Mouse (Mus musculus) kidney, postnatal 0 days (tissue): ENCODE results near the gene Tsen54. TPM values are rescaled to one million over a fixed set of nuclear protein-coding genes. Genes with fewer than 3 reads are reported as not detected.
"Not testable (repeated sequence)": the region's sequence is repeated elsewhere in the genome, so short reads cannot be mapped to it uniquely, and the experiment has no call there.

ENCODE experiments used
- ATAC-seq: fragments of 200-750 bp; cut with Nextera tagmentation; replicated peaks from 2 replicates; pipeline ENCODE4 v1.8.0; 2017; ENCODE audit warnings: low read depth, moderate number of reproducible peaks, moderate TSS enrichment, moderate library complexity; ENCODE audit not compliant: low FRiP score
- DNase-seq: peaks from one replicate; pipeline ENCODE4 v3.0.0-alpha.2; 2016; ENCODE audit warnings: low spot score
- H3K27ac ChIP-seq: fragments of 300-500 bp; sonication (generic); 2 replicates; pipeline ENCODE4 v1.5.1; 2014; ENCODE audit warnings: mild to moderate bottlenecking
- H3K27me3 ChIP-seq: fragments of 300-500 bp; sonication (generic); 2 replicates; pipeline ENCODE4 v1.6.1; 2014; ENCODE audit warnings: low read length, mixed read lengths; ENCODE audit not compliant: insufficient read depth
- H3K36me3 ChIP-seq: fragments of 300-500 bp; sonication (generic); 2 replicates; pipeline ENCODE4 v1.6.1; 2014; ENCODE audit warnings: low read length, mixed read lengths; ENCODE audit not compliant: insufficient read depth
- H3K4me1 ChIP-seq: fragments of 300-500 bp; sonication (generic); replicated peaks from 2 replicates; pipeline ENCODE4 v1.6.1; 2014; ENCODE audit warnings: antibody characterized with exemption, low read length, mixed read lengths; ENCODE audit not compliant: insufficient read depth
- H3K4me2 ChIP-seq: fragments of 300-500 bp; sonication (generic); 2 replicates; pipeline ENCODE4 v1.6.1; 2014; ENCODE audit warnings: mild to moderate bottlenecking, low read length, moderate library complexity, mixed read lengths
- H3K4me3 ChIP-seq: fragments of 300-500 bp; sonication (generic); replicated peaks from 2 replicates; pipeline ENCODE4 v1.5.1; 2014; ENCODE audit warnings: low read depth, low read length
- H3K9ac ChIP-seq: fragments of 300-500 bp; sonication (generic); 2 replicates; pipeline ENCODE4 v1.6.1; 2014; ENCODE audit warnings: low read depth, low read length
- H3K9me3 ChIP-seq: fragments of 300-500 bp; sonication (generic); replicated peaks from 2 replicates; pipeline ENCODE4 v1.6.1; 2016; ENCODE audit warnings: low read length, inconsistent platforms, mixed read lengths
- CTCF ChIP-seq: IDR thresholded peaks from 2 replicates; pipeline ENCODE4 v1.5.1; 2016; ENCODE audit warnings: antibody characterized with exemption, low read depth, mild to moderate bottlenecking, moderate library complexity
- WGBS: fragments of 180-500 bp; shearing (Covaris S2); extraction: QIAGEN DNeasy Blood & Tissue Kit; methylation state at CpG from one replicate; pipeline ENCODE4 v1.1.7; 2014; 5-methylcytosine and 5-hydroxymethylcytosine counted together
- polyA plus RNA-seq: library from polyadenylated mRNA; unstranded; fragments of >200 nt; fragmentation: Nextera tagmentation; extraction: Ambion mirVana; gene quantifications from 2 replicates; pipeline ENCODE4 v1.2.1, GENCODE M21; 2015

Gene Tsen54
- polyA plus RNA-seq, 1 experiment from 2014 or later = 34.7 TPM

- Histone ChIP-seq H3K9ac (no peak overlapping the region), H3K27me3 (no peaks in the 10 kb centered on the region), H3K36me3 (peaks cover 17% of the 10 kb centered on the region), H3K4me1 (peaks cover 33% of the 10 kb centered on the region), H3K4me3 (no peak overlapping the region), H3K9me3 (no peaks in the 10 kb centered on the region), H3K4me2 (0 out of 2 replicates have a peak overlapping the region, but pooled peaks have one; percentile 7), H3K27ac (peak overlapping the region; percentile 88)
- peak; percentile 61 for DNase-seq
- ATAC-seq = peak; percentile 86
- WGBS = 65% methylated on average over 5 of the region's 5 CpGs
- TF ChIP-seq CTCF = no peak
Measured at GRCm38 (mm10) chr11:115843891-115844239, 29.3 kb downstream of the Tsen54 start.

GRCm38 (mm10) chr11:115844240-115844639 is 29.7 kb downstream of the Tsen54 start:
- H3K9ac ChIP-seq = no peak overlapping the region
- H3K4me3 ChIP-seq = no peak overlapping the region
- peak overlapping the region; percentile 88 for H3K27ac ChIP-seq
- no peaks in the 10 kb centered on the region for H3K9me3 ChIP-seq
- peaks cover 19% of the 10 kb centered on the region for H3K36me3 ChIP-seq
- 0 out of 2 replicates have a peak overlapping the region, but pooled peaks have one; percentile 7 for H3K4me2 ChIP-seq
- TF ChIP-seq CTCF = no peak
- ATAC-seq (peak; percentile 80), DNase-seq (no peak)
- WGBS = 43% methylated on average over 8 of the region's 8 CpGs
- no peaks in the 10 kb centered on the region for H3K27me3 ChIP-seq
- peaks cover 30% of the 10 kb centered on the region for H3K4me1 ChIP-seq

- H3K9ac ChIP-seq = no peak overlapping the region
- 98% methylated on average over 2 of the region's 2 CpGs for WGBS
- H3K27ac ChIP-seq = no peak overlapping the region
- DNase-seq (no peak), ATAC-seq (no peak)
- peak; percentile 28; the same call in 1 of the 2 replicates for TF ChIP-seq CTCF
- H3K4me3 ChIP-seq = no peak overlapping the region
- no peaks in the 10 kb centered on the region for H3K27me3 ChIP-seq
- H3K9me3 ChIP-seq = no peaks in the 10 kb centered on the region
- H3K4me2 ChIP-seq = no peak overlapping the region
- H3K4me1 ChIP-seq = peaks cover 23% of the 10 kb centered on the region
- H3K36me3 ChIP-seq = peaks cover 31% of the 10 kb centered on the region
Measured at GRCm38 (mm10) chr11:115845819-115846218, 31.3 kb downstream of the Tsen54 start.

- Histone ChIP-seq H3K9ac (no peak overlapping the region), H3K27me3 (peaks cover 16% of the 10 kb centered on the region), H3K27ac (no peak overlapping the region), H3K4me2 (no peak overlapping the region), H3K36me3 (peaks cover 30% of the 10 kb centered on the region), H3K4me3 (no peak overlapping the region), H3K4me1 (0 out of 2 replicates have a peak, but pooled peaks cover 4% of the 10 kb centered on the region), H3K9me3 (no peaks in the 10 kb centered on the region)
- ATAC-seq (no peak), DNase-seq (no peak)
- WGBS = 72% methylated on average over 6 of the region's 6 CpGs
- TF ChIP-seq CTCF = no peak
Measured at GRCm38 (mm10) chr11:115854674-115855073, 40.1 kb downstream of the Tsen54 start.

- ATAC-seq, H3K27ac ChIP-seq, H3K4me3 ChIP-seq, H3K9ac ChIP-seq, DNase-seq, H3K4me1 ChIP-seq, H3K4me2 ChIP-seq, H3K9me3 ChIP-seq: not testable (repeated sequence)
- WGBS = 89% methylated on average over 4 of the region's 4 CpGs
- H3K27me3 ChIP-seq = peaks cover 16% of the 10 kb centered on the region
- H3K36me3 ChIP-seq = peaks cover 18% of the 10 kb centered on the region
Measured at GRCm38 (mm10) chr11:115857146-115857545, 42.6 kb downstream of the Tsen54 start.

GRCm38 (mm10) chr11:115857936-115858335 is 43.4 kb downstream of the Tsen54 start:
- peaks cover 16% of the 10 kb centered on the region for H3K27me3 ChIP-seq
- 49% methylated on average over 13 of the region's 13 CpGs for WGBS

GRCm38 (mm10) chr11:115858354-115858753 is 43.8 kb downstream of the Tsen54 start, which contains the start of gene Myo15b:
Gene Myo15b (plus strand): TSS chr11:115858406.
- H3K27me3 ChIP-seq = peaks cover 16% of the 10 kb centered on the region
- DNase-seq (no peak), ATAC-seq (no peak)
- H3K9me3 ChIP-seq = no peaks in the 10 kb centered on the region
- peak within 1 kb of the TSS; percentile 61 for H3K4me2 ChIP-seq
- H3K4me1 ChIP-seq = 0 out of 2 replicates have a peak, but pooled peaks cover 4% of the 10 kb centered on the region
- TF ChIP-seq CTCF = no peak
- 14% methylated on average over 27 of the region's 27 CpGs for WGBS
- peak within 1 kb of the TSS; percentile 31 for H3K4me3 ChIP-seq
- no peak within 1 kb of the TSS for H3K27ac ChIP-seq
- peak within 1 kb of the TSS; percentile 53 for H3K9ac ChIP-seq
- peaks cover 12% of the 10 kb centered on the region for H3K36me3 ChIP-seq

More at GRCm38 (mm10) chr11:115857936-115858335, 43.4 kb downstream of the Tsen54 start:
- peak overlapping the region; percentile 18; the same call in 1 of the 2 replicates for H3K9ac ChIP-seq
- no peak overlapping the region for H3K4me2 ChIP-seq
- H3K4me1 ChIP-seq = 0 out of 2 replicates have a peak, but pooled peaks cover 4% of the 10 kb centered on the region
- no peaks in the 10 kb centered on the region for H3K9me3 ChIP-seq
- no peak for ATAC-seq
- peaks cover 16% of the 10 kb centered on the region for H3K36me3 ChIP-seq
- H3K27ac ChIP-seq = no peak overlapping the region
- no peak for DNase-seq
- TF ChIP-seq CTCF = no peak
- H3K4me3 ChIP-seq = 0 out of 2 replicates have a peak overlapping the region, but pooled peaks have one; percentile 31
